Mouse (Mus musculus) stomach, embryonic 14.5 days (tissue): ENCODE measurements around the gene Tagln2. TPM values are rescaled to one million over a fixed set of nuclear protein-coding genes. Genes with fewer than 3 reads are reported as not detected.

Source experiments
- ATAC-seq: fragments of 200-750 bp; cut with Nextera tagmentation; 2 replicates; pipeline ENCODE4 v1.8.0; 2017; ENCODE audit warnings: low read depth, moderate TSS enrichment; ENCODE audit not compliant: insufficient number of reproducible peaks, insufficient read depth, low FRiP score
- H3K27ac ChIP-seq: fragments of 300-500 bp; sonication (generic); 2 replicates; pipeline ENCODE4 v1.5.1; 2014; ENCODE audit warnings: mild to moderate bottlenecking, low read length, moderate library complexity, mixed read lengths
- H3K27me3 ChIP-seq: fragments of 300-500 bp; sonication (generic); 2 replicates; pipeline ENCODE4 v1.6.1; 2014; ENCODE audit warnings: low read length, control low read depth, mixed read lengths; ENCODE audit not compliant: control insufficient read depth, insufficient read depth
- H3K36me3 ChIP-seq: fragments of 300-500 bp; sonication (generic); 2 replicates; pipeline ENCODE4 v1.6.1; 2014; ENCODE audit warnings: mild to moderate bottlenecking, control low read depth, low read length, moderate library complexity, mixed read lengths; ENCODE audit not compliant: control insufficient read depth, insufficient read depth
- H3K4me1 ChIP-seq: fragments of 300-500 bp; sonication (generic); 2 replicates; pipeline ENCODE4 v1.6.1; 2014; ENCODE audit warnings: low read length, control low read depth, mixed read lengths; ENCODE audit not compliant: control insufficient read depth, insufficient read depth
- H3K4me2 ChIP-seq: fragments of 300-500 bp; sonication (generic); replicated peaks from 2 replicates; pipeline ENCODE4 v1.6.1; 2014; ENCODE audit warnings: low read depth, low read length, control low read depth
- H3K4me3 ChIP-seq: fragments of 300-500 bp; sonication (generic); 2 replicates; pipeline ENCODE4 v1.5.1; 2014; ENCODE audit warnings: low read depth, low read length, control low read depth
- H3K9ac ChIP-seq: fragments of 300-500 bp; sonication (generic); replicated peaks from 2 replicates; pipeline ENCODE4 v1.6.1; 2014; ENCODE audit warnings: low read depth, mild to moderate bottlenecking, control low read depth, low read length, moderate library complexity, mixed read lengths
- H3K9me3 ChIP-seq: fragments of 300-500 bp; sonication (generic); 2 replicates; pipeline ENCODE4 v1.6.1; 2016; ENCODE audit warnings: low read depth, low read length, control low read depth; ENCODE audit not compliant: control insufficient read depth
- WGBS: fragments of 180-500 bp; shearing (Covaris S2); extraction: QIAGEN DNeasy Blood & Tissue Kit; methylation state at CpG from one replicate; pipeline ENCODE4 v1.1.7; 2014; 5-methylcytosine and 5-hydroxymethylcytosine counted together
- polyA plus RNA-seq: library from polyadenylated mRNA; unstranded; fragments of >200 nt; fragmentation: Nextera tagmentation; extraction: Ambion mirVana; gene quantifications from 2 replicates; pipeline ENCODE4 v1.2.1, GENCODE M21; 2014

Tagln2 gene
- polyA plus RNA-seq, 1 experiment from 2014 or later: 196 TPM

- Histone ChIP-seq H3K27ac (no peak overlapping the region), H3K4me3 (no peak overlapping the region), H3K27me3 (no peaks in the 10 kb centered on the region), H3K9me3 (no peaks in the 10 kb centered on the region), H3K9ac (no peak overlapping the region), H3K4me1 (0 out of 2 replicates have a peak, but pooled peaks cover 5% of the 10 kb centered on the region), H3K4me2 (no peak overlapping the region), H3K36me3 (no peaks in the 10 kb centered on the region)
- no peak for ATAC-seq
- WGBS: 63% methylated on average over 3 of the region's 3 CpGs
Observed at GRCm38 (mm10) chr1:172474196-172474595, 25.7 kb upstream of the Tagln2 start.

- Histone ChIP-seq H3K27ac (no peak within 1 kb of the TSS), H3K27me3 (no peaks in the 10 kb centered on the region), H3K4me1 (no peaks in the 10 kb centered on the region), H3K36me3 (no peaks in the 10 kb centered on the region), H3K4me2 (no peak within 1 kb of the TSS), H3K9me3 (no peaks in the 10 kb centered on the region), H3K9ac (no peak within 1 kb of the TSS), H3K4me3 (no peak within 1 kb of the TSS)
- peak; percentile 54; the same call in 1 of the 2 replicates for ATAC-seq
- WGBS: 43% methylated on average over 7 of the region's 7 CpGs
Observed at GRCm38 (mm10) chr1:172475054-172475741, 24.6 kb upstream of the Tagln2 start, which contains the start of gene Slamf9. Slamf9 (plus strand) TSS chr1:172475358.

- Histone ChIP-seq H3K4me1 (0 out of 2 replicates have a peak, but pooled peaks cover 10% of the 10 kb centered on the region), H3K27ac (no peak overlapping the region), H3K9me3 (no peaks in the 10 kb centered on the region), H3K4me2 (no peak overlapping the region), H3K4me3 (no peak overlapping the region), H3K9ac (no peak overlapping the region), H3K36me3 (no peaks in the 10 kb centered on the region), H3K27me3 (no peaks in the 10 kb centered on the region)
- no peak for ATAC-seq
- WGBS: 72% methylated on average over 5 of the region's 5 CpGs
Observed at GRCm38 (mm10) chr1:172478020-172478419, 21.8 kb upstream of the Tagln2 start.

- 92% methylated on average over 4 of the region's 4 CpGs for WGBS
- Histone ChIP-seq H3K27ac (no peak overlapping the region), H3K4me1 (peaks cover 28% of the 10 kb centered on the region), H3K27me3 (no peaks in the 10 kb centered on the region), H3K4me3 (no peak overlapping the region), H3K36me3 (peaks cover 3% of the 10 kb centered on the region; the same call in 1 of the 2 replicates), H3K4me2 (no peak overlapping the region), H3K9ac (no peak overlapping the region), H3K9me3 (no peaks in the 10 kb centered on the region)
- no peak for ATAC-seq
Observed at GRCm38 (mm10) chr1:172480376-172480775, 19.5 kb upstream of the Tagln2 start.

DNA sequence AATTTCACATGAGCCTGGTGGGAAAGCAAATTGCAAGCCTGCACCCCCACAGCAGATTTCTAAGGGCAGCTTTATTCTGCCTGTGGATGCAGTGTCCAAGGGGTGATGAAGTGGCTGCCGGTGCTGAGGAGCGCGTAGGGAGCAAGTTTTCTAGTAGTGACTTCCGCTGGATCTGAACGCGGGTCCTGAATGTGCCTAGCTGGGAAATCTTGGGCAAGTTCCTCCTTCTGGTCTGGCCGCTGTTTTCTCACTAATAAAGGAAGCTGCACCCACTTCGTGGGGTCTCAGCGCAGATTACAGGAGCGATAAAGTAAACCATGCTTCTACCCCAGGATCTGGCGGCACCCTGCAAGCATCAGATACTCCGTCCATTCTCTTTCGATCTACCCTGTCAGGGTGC is 18.7 kb upstream of the Tagln2 start:
- Histone ChIP-seq H3K4me1 (peaks cover 35% of the 10 kb centered on the region), H3K9me3 (no peaks in the 10 kb centered on the region), H3K9ac (peak overlapping the region; percentile 18; the same call in 1 of the 2 replicates), H3K4me2 (peak overlapping the region; percentile 78), H3K36me3 (peaks cover 3% of the 10 kb centered on the region; the same call in 1 of the 2 replicates), H3K27me3 (no peaks in the 10 kb centered on the region), H3K27ac (peak overlapping the region; percentile 80), H3K4me3 (peak overlapping the region; percentile 46)
- peak; percentile 7; the same call in 1 of the 2 replicates for ATAC-seq
- WGBS: 7% methylated on average over 13 of the region's 13 CpGs

- peak; percentile 92 for ATAC-seq
Observed at GRCm38 (mm10) chr1:172481540-172482280, 18.1 kb upstream of the Tagln2 start, which contains the start of gene Igsf9. Igsf9 (plus strand) TSS chr1:172481788.

GRCm38 (mm10) chr1:172482518-172483360 is 17.1 kb upstream of the Tagln2 start:
- peak overlapping the region; percentile 46 for H3K4me3 ChIP-seq
- H3K9me3 ChIP-seq: no peaks in the 10 kb centered on the region
- peaks cover 8% of the 10 kb centered on the region; the same call in 1 of the 2 replicates for H3K36me3 ChIP-seq
- H3K27ac ChIP-seq: no peak overlapping the region; the same call in 1 of the 2 replicates
- peaks cover 43% of the 10 kb centered on the region for H3K4me1 ChIP-seq
- peak overlapping the region; percentile 29; the same call in 1 of the 2 replicates for H3K9ac ChIP-seq
- H3K27me3 ChIP-seq: no peaks in the 10 kb centered on the region
- ATAC-seq: no peak
- 4% methylated on average over 12 of the region's 12 CpGs for WGBS
- peak overlapping the region; percentile 78 for H3K4me2 ChIP-seq

More at GRCm38 (mm10) chr1:172481540-172482280, 18.1 kb upstream of the Tagln2 start, which contains the start of gene Igsf9:
- Histone ChIP-seq H3K9me3 (no peaks in the 10 kb centered on the region), H3K36me3 (peaks cover 5% of the 10 kb centered on the region; the same call in 1 of the 2 replicates), H3K4me2 (peak within 1 kb of the TSS; percentile 78), H3K27me3 (no peaks in the 10 kb centered on the region), H3K9ac (peak within 1 kb of the TSS; percentile 29), H3K4me1 (peaks cover 41% of the 10 kb centered on the region), H3K27ac (peak within 1 kb of the TSS; percentile 90), H3K4me3 (peak within 1 kb of the TSS; percentile 46)
- WGBS: under 1% methylated on average over 38 of the region's 38 CpGs

GRCm38 (mm10) chr1:172483361-172483660 is 16.5 kb upstream of the Tagln2 start:
- H3K36me3 ChIP-seq: peaks cover 8% of the 10 kb centered on the region; the same call in 1 of the 2 replicates
- H3K4me3 ChIP-seq: peak overlapping the region; percentile 46
- H3K4me2 ChIP-seq: peak overlapping the region; percentile 78
- no peaks in the 10 kb centered on the region for H3K9me3 ChIP-seq
- no peak overlapping the region for H3K27ac ChIP-seq
- 25% methylated on average over 4 of the region's 4 CpGs for WGBS
- no peak for ATAC-seq
- H3K27me3 ChIP-seq: no peaks in the 10 kb centered on the region
- H3K9ac ChIP-seq: peak overlapping the region; percentile 10; the same call in 1 of the 2 replicates
- peaks cover 46% of the 10 kb centered on the region for H3K4me1 ChIP-seq
